Mouse (Mus musculus): ENCODE data around the gene Timm22.

DNA sequence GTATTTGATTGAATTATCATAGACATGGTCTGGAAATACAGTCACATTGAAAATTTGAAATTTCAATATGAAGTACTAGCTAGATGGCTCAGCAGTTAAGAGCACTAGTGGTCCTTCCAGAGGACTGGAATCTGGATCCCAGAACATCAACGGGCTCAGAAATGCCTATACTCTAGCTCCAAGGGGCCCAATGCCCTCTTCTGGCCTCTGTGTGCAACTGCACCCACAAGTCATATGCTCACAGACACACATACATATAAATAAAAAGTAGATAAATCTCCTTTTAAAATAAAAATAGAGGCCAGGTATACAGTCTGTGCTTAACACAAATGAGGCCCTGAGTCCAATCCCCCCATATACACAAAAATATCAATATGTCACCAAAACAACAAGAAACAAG lies 19.7 kb upstream of the Timm22 start:
- TF ChIP-seq POLR2A (IDR thresholded peaks at IDR 0.05; ENCODE audit: low read depth, low read length) (no peak), CTCF (IDR thresholded peaks at IDR 0.05; ENCODE audit: extremely low read depth, insufficient read depth, insufficient read length, insufficient replicate concordance) (no peak)
